Mouse (Mus musculus): Measurements from ENCODE around the gene Reep1. TPM values are rescaled to one million over a fixed set of nuclear protein-coding genes. Genes with fewer than 3 reads are reported as not detected.

The Reep1 gene
- polyA plus RNA-seq, 1 experiment from 2014 or later = 20.8 TPM

DNA sequence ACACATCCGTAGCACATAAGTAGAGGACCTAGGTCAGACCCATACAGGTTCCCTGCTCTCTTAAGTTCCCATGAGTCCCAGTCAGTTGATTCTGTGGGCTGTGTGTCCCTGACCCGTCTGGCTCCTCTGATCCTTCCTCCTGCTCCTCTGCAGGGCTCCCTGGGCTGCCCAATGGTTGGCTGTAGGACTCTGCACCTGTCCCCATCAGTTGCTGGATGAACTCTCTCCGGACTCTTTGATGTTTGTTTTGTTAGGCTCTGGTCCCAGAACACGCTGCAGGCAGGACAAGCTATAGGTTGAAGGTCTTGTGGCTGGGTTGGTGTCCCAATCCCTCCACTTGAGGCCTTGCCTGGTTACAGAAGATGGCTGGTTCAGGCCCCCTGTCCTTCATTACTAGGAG is 51.4 kb downstream of the Reep1 start:
- H3K4me1 ChIP-seq (ENCODE audit: control insufficient read depth, insufficient read depth, low read length) = peaks cover 15% of the 10 kb centered on the region
- H3K4me3 ChIP-seq (ENCODE audit: low read depth, low read length) = no peak overlapping the region
- no peaks in the 10 kb centered on the region; the same call in 1 of the 2 replicates for H3K36me3 ChIP-seq (ENCODE audit: control insufficient read depth, insufficient read depth, low read length)
- ATAC-seq (replicated peaks; ENCODE audit: insufficient number of reproducible peaks, low FRiP score, low TSS enrichment) = no peak
- H3K9me3 ChIP-seq (replicated peaks; ENCODE audit: control insufficient read depth, low read length) = no peaks in the 10 kb centered on the region
- H3K27me3 ChIP-seq (ENCODE audit: control insufficient read depth, insufficient read depth, low read length) = no peaks in the 10 kb centered on the region
- no peak overlapping the region for H3K4me2 ChIP-seq
- no peak overlapping the region for H3K9ac ChIP-seq (ENCODE audit: low read depth, low read length)
- WGBS (ENCODE audit: insufficient replicate concordance) = 84% methylated on average over 4 of the region's 4 CpGs
- no peak overlapping the region for H3K27ac ChIP-seq (ENCODE audit: low read depth, low read length)

DNA sequence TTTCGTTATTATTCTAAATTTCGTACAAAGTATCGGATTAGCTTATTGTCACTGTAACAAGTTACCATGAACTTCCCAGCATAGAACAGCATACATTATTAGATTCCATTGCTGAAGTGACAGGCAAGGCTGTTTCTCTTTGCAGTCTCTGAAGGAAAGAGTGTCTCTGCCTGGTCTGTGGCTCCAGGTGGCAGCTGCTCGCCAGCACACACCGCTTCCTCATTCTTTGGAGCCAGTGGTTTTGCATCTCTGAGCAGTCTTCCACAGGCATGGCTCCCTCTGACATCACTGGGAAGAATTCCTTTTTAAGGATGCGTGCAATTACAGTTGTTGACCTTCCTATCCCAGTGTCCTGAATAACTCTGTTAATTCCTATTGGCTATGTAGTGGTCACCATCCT is 52.7 kb downstream of the Reep1 start:
- Histone ChIP-seq H3K9me3 (replicated peaks; ENCODE audit: control insufficient read depth, low read length) (no peaks in the 10 kb centered on the region), H3K4me1 (ENCODE audit: control insufficient read depth, insufficient read depth, low read length) (peaks cover 15% of the 10 kb centered on the region), H3K27ac (ENCODE audit: low read depth, low read length) (no peak overlapping the region), H3K36me3 (ENCODE audit: control insufficient read depth, insufficient read depth, low read length) (no peaks in the 10 kb centered on the region; the same call in 1 of the 2 replicates), H3K4me3 (ENCODE audit: low read depth, low read length) (no peak overlapping the region), H3K4me2 (no peak overlapping the region), H3K9ac (ENCODE audit: low read depth, low read length) (no peak overlapping the region), H3K27me3 (ENCODE audit: control insufficient read depth, insufficient read depth, low read length) (no peaks in the 10 kb centered on the region)
- ATAC-seq (replicated peaks; ENCODE audit: insufficient number of reproducible peaks, low FRiP score, low TSS enrichment) = no peak
- WGBS (ENCODE audit: insufficient replicate concordance) = 86% methylated on average over 6 of the region's 6 CpGs

DNA sequence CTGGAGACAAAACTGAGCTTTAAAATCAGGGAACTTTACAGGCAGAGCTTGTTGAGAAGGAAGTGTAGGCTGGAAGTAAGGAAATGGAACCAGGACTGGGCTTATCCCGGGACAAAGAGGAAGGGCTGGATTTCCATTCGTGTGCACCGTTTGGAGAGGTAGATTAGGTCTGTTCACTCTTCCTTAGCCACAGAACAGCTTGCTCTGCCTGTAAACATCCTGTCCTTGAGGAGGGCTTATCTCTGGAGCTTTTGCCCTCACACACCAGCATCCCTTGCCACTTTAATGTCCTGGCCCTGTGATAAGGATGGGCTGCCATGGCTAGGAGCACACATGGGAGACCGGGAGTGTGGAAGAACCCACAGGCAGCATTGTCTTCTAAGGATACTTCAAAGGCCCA is 60.4 kb downstream of the Reep1 start:
- Histone ChIP-seq H3K9me3 (replicated peaks; ENCODE audit: control insufficient read depth, low read length) (no peaks in the 10 kb centered on the region), H3K36me3 (ENCODE audit: control insufficient read depth, insufficient read depth, low read length) (no peaks in the 10 kb centered on the region), H3K4me3 (ENCODE audit: low read depth, low read length) (no peak overlapping the region), H3K9ac (ENCODE audit: low read depth, low read length) (no peak overlapping the region), H3K4me2 (no peak overlapping the region), H3K27me3 (ENCODE audit: control insufficient read depth, insufficient read depth, low read length) (no peaks in the 10 kb centered on the region), H3K4me1 (ENCODE audit: control insufficient read depth, insufficient read depth, low read length) (no peaks in the 10 kb centered on the region), H3K27ac (ENCODE audit: low read depth, low read length) (no peak overlapping the region)
- no peak for ATAC-seq (replicated peaks; ENCODE audit: insufficient number of reproducible peaks, low FRiP score, low TSS enrichment)
- WGBS (ENCODE audit: insufficient replicate concordance) = 34% methylated on average over 4 of the region's 4 CpGs

DNA sequence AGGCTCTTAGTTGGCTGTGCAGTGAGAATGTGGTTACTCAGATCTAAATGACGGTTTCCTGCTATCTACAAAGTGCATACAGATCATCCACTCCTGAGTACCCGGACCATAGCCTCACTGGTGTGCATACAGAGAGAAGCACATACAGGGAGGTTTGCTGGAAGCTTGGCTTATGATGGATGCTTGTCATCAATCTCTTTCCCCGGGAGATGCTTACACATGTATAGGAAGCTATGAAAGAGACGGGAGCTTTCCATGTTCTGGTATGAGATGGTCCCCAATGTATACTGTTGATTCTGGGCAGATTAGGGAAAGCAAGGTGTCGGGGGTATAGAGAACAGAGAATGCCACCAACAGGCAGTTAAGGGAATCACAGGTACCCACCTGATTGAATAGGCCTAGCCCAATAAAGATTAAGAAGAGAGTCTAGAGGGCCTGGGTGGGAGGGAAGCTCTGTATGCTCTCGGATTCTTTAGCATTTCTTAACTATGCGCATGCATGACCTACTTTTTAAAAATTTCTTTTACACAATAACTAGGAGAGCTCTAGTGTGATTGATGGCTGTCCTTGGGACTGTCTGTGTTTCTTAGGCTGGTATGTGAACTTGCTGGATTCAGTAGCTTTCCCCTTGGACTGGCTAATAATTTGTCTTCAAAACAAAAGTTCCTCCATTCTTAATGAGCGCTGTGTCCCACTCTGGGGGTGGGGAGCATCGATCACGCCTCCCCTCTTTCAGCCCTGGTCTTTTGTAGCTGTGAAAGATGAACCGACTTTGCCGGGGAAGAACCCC is 62.7 kb downstream of the Reep1 start:
- Histone ChIP-seq H3K27ac (ENCODE audit: low read depth, low read length) (no peak overlapping the region), H3K4me2 (no peak overlapping the region), H3K36me3 (ENCODE audit: control insufficient read depth, insufficient read depth, low read length) (no peaks in the 10 kb centered on the region), H3K27me3 (ENCODE audit: control insufficient read depth, insufficient read depth, low read length) (no peaks in the 10 kb centered on the region), H3K4me3 (ENCODE audit: low read depth, low read length) (no peak overlapping the region), H3K4me1 (ENCODE audit: control insufficient read depth, insufficient read depth, low read length) (no peaks in the 10 kb centered on the region), H3K9me3 (replicated peaks; ENCODE audit: control insufficient read depth, low read length) (no peaks in the 10 kb centered on the region), H3K9ac (ENCODE audit: low read depth, low read length) (no peak overlapping the region)
- WGBS (ENCODE audit: insufficient replicate concordance) = 79% methylated on average over 12 of the region's 12 CpGs
- no peak for ATAC-seq (replicated peaks; ENCODE audit: insufficient number of reproducible peaks, low FRiP score, low TSS enrichment)

DNA sequence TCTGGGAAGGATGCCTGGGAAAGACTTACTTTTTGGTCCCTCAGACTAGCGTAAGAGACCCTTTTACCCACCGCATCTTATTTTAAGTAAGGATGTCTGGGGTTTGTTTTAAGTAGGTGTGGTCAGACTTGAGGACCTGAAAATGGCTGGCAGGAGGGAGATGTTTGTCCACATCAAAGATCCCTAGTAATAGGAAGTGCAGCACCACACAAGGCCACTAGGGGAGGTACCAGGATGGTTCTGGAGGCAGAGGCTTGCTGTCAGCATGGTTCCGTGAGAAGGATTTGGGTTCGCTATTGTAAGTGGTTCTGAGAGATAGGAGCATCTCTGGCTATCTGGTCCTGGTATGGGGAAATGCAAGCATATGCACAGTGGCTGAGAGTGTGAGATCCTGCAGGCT is 63.5 kb downstream of the Reep1 start:
- H3K36me3 ChIP-seq (ENCODE audit: control insufficient read depth, insufficient read depth, low read length) = no peaks in the 10 kb centered on the region
- no peak overlapping the region for H3K4me2 ChIP-seq
- no peak overlapping the region for H3K9ac ChIP-seq (ENCODE audit: low read depth, low read length)
- H3K27me3 ChIP-seq (ENCODE audit: control insufficient read depth, insufficient read depth, low read length) = no peaks in the 10 kb centered on the region
- no peak overlapping the region for H3K4me3 ChIP-seq (ENCODE audit: low read depth, low read length)
- no peak overlapping the region for H3K27ac ChIP-seq (ENCODE audit: low read depth, low read length)
- ATAC-seq (replicated peaks; ENCODE audit: insufficient number of reproducible peaks, low FRiP score, low TSS enrichment) = no peak
- no peaks in the 10 kb centered on the region for H3K9me3 ChIP-seq (replicated peaks; ENCODE audit: control insufficient read depth, low read length)
- 92% methylated on average over 4 of the region's 4 CpGs for WGBS (ENCODE audit: insufficient replicate concordance)
- H3K4me1 ChIP-seq (ENCODE audit: control insufficient read depth, insufficient read depth, low read length) = no peaks in the 10 kb centered on the region

DNA sequence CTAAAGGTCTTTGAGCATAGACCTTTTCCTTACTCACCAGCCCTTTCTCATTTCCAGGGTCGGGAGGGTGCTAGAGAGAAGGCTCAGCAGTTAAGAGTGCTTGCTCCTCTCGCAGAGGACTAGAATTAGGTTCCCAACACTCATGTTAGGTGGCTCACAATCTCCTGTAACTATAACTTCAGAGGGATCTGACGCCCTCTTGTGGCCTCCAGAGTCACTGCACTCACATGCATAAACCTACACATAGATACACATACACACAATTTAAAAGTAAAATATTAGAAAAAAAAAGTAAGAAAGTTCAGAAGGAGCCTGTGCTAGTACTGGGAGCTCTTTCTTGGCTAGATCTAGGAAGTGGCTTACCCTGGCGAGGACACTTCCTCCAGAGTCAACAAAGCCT is 63.9 kb downstream of the Reep1 start:
- Histone ChIP-seq H3K9me3 (replicated peaks; ENCODE audit: control insufficient read depth, low read length) (no peaks in the 10 kb centered on the region), H3K9ac (ENCODE audit: low read depth, low read length) (no peak overlapping the region), H3K4me2 (no peak overlapping the region), H3K27ac (ENCODE audit: low read depth, low read length) (no peak overlapping the region), H3K4me1 (ENCODE audit: control insufficient read depth, insufficient read depth, low read length) (no peaks in the 10 kb centered on the region), H3K27me3 (ENCODE audit: control insufficient read depth, insufficient read depth, low read length) (no peaks in the 10 kb centered on the region), H3K36me3 (ENCODE audit: control insufficient read depth, insufficient read depth, low read length) (no peaks in the 10 kb centered on the region), H3K4me3 (ENCODE audit: low read depth, low read length) (no peak overlapping the region)
- no peak for ATAC-seq (replicated peaks; ENCODE audit: insufficient number of reproducible peaks, low FRiP score, low TSS enrichment)
- 84% methylated on average over 4 of the region's 4 CpGs for WGBS (ENCODE audit: insufficient replicate concordance)

DNA sequence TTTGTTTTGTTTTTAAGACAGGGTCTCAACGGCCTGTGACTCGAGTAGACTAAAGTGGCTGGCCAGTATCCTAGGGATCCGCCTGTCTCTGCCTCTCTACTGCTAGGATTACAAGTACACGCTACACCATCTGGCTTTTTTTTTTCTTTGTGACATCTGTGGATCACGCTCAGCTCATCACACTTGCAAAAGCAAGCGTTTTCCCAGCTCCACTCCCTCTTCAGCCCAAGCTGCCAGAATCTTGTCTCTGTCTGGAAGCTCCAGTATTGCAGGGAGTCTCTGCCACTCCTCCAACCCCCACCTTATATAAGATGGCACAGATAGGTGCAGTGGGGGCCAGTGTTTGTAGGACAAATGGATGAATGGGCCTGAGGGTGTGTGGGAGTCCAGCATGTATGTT is 64.8 kb downstream of the Reep1 start:
- no peak for ATAC-seq (replicated peaks; ENCODE audit: insufficient number of reproducible peaks, low FRiP score, low TSS enrichment)
- Histone ChIP-seq H3K27me3 (ENCODE audit: control insufficient read depth, insufficient read depth, low read length) (no peaks in the 10 kb centered on the region), H3K27ac (ENCODE audit: low read depth, low read length) (no peak overlapping the region), H3K36me3 (ENCODE audit: control insufficient read depth, insufficient read depth, low read length) (no peaks in the 10 kb centered on the region), H3K9ac (ENCODE audit: low read depth, low read length) (no peak overlapping the region), H3K9me3 (replicated peaks; ENCODE audit: control insufficient read depth, low read length) (no peaks in the 10 kb centered on the region), H3K4me3 (ENCODE audit: low read depth, low read length) (no peak overlapping the region), H3K4me1 (ENCODE audit: control insufficient read depth, insufficient read depth, low read length) (no peaks in the 10 kb centered on the region), H3K4me2 (no peak overlapping the region)
- WGBS (ENCODE audit: insufficient replicate concordance) = 85% methylated on average over 6 of the region's 6 CpGs

DNA sequence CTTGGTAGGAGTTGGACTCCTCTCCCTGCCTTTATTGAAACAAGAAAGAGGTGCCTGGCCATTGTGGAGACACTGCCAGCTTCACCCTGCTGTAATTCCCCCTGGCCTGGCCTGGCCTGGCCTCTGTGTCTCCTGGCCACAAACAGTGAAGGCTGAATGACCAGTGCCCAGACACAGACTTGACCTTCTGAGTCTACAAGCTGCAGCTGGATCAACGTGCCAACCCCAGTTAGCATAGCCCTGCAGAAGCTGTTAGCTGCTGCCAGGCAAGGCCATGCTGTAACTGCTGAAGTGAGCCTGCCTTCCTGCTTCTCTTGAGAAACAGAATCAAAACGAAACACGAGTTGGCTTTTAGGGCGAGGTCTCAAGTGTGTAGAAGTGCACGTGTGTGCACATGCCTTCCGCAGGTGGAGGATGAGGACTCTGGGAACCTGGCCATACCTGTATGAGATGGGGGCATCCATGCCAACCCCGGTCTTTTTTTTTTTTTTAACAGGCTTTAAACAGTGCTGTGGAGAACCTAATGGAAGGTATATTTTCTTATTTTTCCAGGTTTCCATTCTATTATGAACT is 65.4 kb downstream of the Reep1 start:
- H3K9ac ChIP-seq (ENCODE audit: low read depth, low read length) = no peak overlapping the region
- H3K4me2 ChIP-seq = no peak overlapping the region
- H3K4me3 ChIP-seq (ENCODE audit: low read depth, low read length) = no peak overlapping the region
- H3K27ac ChIP-seq (ENCODE audit: low read depth, low read length) = no peak overlapping the region
- no peak for ATAC-seq (replicated peaks; ENCODE audit: insufficient number of reproducible peaks, low FRiP score, low TSS enrichment)
- H3K27me3 ChIP-seq (ENCODE audit: control insufficient read depth, insufficient read depth, low read length) = no peaks in the 10 kb centered on the region
- no peaks in the 10 kb centered on the region for H3K36me3 ChIP-seq (ENCODE audit: control insufficient read depth, insufficient read depth, low read length)
- no peaks in the 10 kb centered on the region for H3K4me1 ChIP-seq (ENCODE audit: control insufficient read depth, insufficient read depth, low read length)
- no peaks in the 10 kb centered on the region for H3K9me3 ChIP-seq (replicated peaks; ENCODE audit: control insufficient read depth, low read length)
- 82% methylated on average over 7 of the region's 7 CpGs for WGBS (ENCODE audit: insufficient replicate concordance)

DNA sequence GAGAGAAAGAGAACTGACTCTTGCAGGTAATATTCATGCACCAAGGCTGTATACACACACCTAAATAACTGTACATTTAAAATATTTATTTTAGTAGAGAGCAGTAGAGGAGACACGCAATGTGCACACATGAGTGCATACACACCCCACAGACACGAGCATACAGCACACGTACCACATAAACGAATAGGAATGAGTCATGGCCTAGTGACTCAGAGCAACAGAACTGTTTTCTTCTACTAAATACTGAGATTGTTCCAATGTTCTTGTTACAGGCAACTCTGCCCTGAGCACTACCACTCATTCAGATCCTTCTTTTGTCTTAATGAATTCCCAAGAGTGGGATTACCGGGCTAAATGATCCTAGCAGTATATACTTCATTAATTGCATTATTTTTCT is 70.7 kb downstream of the Reep1 start:
- ATAC-seq (replicated peaks; ENCODE audit: insufficient number of reproducible peaks, low FRiP score, low TSS enrichment) = no peak
- Histone ChIP-seq H3K4me3 (ENCODE audit: low read depth, low read length) (no peak overlapping the region), H3K9me3 (replicated peaks; ENCODE audit: control insufficient read depth, low read length) (no peaks in the 10 kb centered on the region), H3K9ac (ENCODE audit: low read depth, low read length) (no peak overlapping the region), H3K4me1 (ENCODE audit: control insufficient read depth, insufficient read depth, low read length) (no peaks in the 10 kb centered on the region), H3K27ac (ENCODE audit: low read depth, low read length) (no peak overlapping the region), H3K27me3 (ENCODE audit: control insufficient read depth, insufficient read depth, low read length) (no peaks in the 10 kb centered on the region), H3K4me2 (no peak overlapping the region), H3K36me3 (ENCODE audit: control insufficient read depth, insufficient read depth, low read length) (no peaks in the 10 kb centered on the region)
- 91% methylated on average over 5 of the region's 5 CpGs for WGBS (ENCODE audit: insufficient replicate concordance)
